Mouse (Mus musculus) hindbrain, embryonic 10.5 days (tissue): Measurements from ENCODE around the gene Tmbim4. TPM values are rescaled to one million over a fixed set of nuclear protein-coding genes. Genes with fewer than 3 reads are reported as not detected.

Experiments
- DNase-seq: peaks from one replicate; pipeline ENCODE4 v3.0.0-alpha.2; 2017; ENCODE audit warnings: low spot score
- H3K27ac ChIP-seq: fragments of 300-500 bp; sonication (generic); 2 replicates; pipeline ENCODE4 v1.5.1; 2016; ENCODE audit warnings: mild to moderate bottlenecking, moderate library complexity
- H3K27me3 ChIP-seq: fragments of 300-500 bp; sonication (generic); 2 replicates; pipeline ENCODE4 v1.6.1; 2016; ENCODE audit warnings: mild to moderate bottlenecking; ENCODE audit not compliant: poor library complexity, insufficient read depth, severe bottlenecking
- H3K36me3 ChIP-seq: fragments of 300-500 bp; sonication (generic); 2 replicates; pipeline ENCODE4 v1.6.1; 2016; ENCODE audit warnings: mild to moderate bottlenecking, moderate library complexity
- H3K4me1 ChIP-seq: fragments of 300-500 bp; sonication (generic); replicated peaks from 2 replicates; pipeline ENCODE4 v1.6.1; 2016; ENCODE audit warnings: mild to moderate bottlenecking
- H3K4me3 ChIP-seq: fragments of 300-500 bp; sonication (generic); 2 replicates; pipeline ENCODE4 v1.5.1; 2016; ENCODE audit warnings: mild to moderate bottlenecking, moderate library complexity
- H3K9me3 ChIP-seq: fragments of 300-500 bp; sonication (generic); 2 replicates; pipeline ENCODE4 v1.6.1; 2016; ENCODE audit warnings: mild to moderate bottlenecking, moderate library complexity
- WGBS: fragments of 180-500 bp; shearing (Covaris S2); methylation state at CpG from one replicate; pipeline ENCODE4 v1.1.7; 2016; 5-methylcytosine and 5-hydroxymethylcytosine counted together
- polyA plus RNA-seq: library from polyadenylated mRNA; unstranded; fragments of >200 nt; fragmentation: Nextera tagmentation; extraction: Ambion mirVana; gene quantifications from 2 replicates; pipeline ENCODE4 v1.2.1, GENCODE M21; 2016

Gene Tmbim4
- 93.9 and 95.2 TPM in 2 replicates for polyA plus RNA-seq

DNA sequence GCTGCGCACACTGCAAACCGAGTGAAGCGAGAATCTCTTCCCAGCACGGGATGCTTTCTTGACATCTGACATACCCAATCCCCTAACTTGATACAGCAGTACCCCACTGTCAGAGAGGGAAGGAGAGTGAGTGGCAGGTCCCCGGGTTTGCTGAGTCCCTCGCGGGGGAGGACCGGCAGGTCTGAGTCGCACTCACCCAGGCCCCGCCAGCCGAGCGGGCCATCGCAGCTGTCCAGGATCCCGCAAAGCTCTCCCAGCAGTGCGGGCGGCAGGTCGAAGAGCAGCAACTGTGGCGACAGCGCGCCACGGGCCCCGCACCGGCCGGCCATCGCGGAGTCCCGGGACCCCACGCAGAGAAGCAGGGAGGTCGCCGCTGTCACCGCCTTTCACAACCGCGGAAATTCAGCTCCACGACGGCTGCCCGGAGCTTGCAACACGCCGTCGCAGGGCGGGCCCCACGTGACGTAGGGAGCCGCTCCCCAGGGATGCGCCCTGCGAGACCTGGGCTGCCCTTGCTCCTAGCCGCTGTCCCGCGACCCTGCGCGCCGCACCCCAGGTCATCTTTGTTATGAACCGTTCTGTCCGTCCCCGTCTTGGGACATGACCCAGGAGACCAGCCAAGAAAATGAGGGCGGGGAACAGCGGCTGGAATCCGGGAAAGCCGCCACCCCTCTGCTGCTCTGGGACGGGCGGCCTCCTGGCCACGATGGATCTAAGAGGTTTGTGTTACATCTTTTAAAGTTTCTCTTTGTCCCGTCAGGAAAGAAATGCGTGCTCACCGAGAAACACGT, at the start of gene Tmbim4:
TSS of gene Tmbim4 (plus strand) at position 460 of the 791 bp plus-strand sequence.
- Histone ChIP-seq H3K27ac (peak within 1 kb of the TSS; percentile 80), H3K4me1 (peaks cover 9% of the 10 kb centered on the region; the same call in 1 of the 2 replicates), H3K36me3 (no peaks in the 10 kb centered on the region), H3K9me3 (no peaks in the 10 kb centered on the region), H3K4me3 (peak within 1 kb of the TSS; percentile 66), H3K27me3 (peaks cover 49% of the 10 kb centered on the region)
- 1% methylated on average over 65 of the region's 65 CpGs for WGBS
- DNase-seq, result peak; percentile 63

DNA sequence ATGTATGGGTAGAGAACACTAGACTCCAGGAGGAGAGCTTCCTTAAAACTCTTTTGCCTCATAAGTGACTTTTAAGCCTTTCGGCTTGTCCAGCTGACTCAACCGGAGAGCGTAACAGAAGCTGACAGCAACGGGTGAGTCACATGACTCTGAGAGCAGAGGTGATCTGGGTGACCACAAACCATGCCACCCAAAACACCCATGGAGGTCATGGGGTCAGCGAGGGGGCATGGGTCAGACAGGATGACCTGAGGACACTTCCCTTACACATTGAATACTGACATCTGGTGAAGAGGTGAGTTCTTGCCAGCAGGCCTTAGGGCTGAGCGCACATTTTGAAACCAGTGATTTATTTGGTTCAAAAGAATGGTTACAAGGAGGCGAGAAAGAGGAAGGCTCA, 49.7 kb upstream of the Tmbim4 start:
- H3K36me3 ChIP-seq, result no peaks in the 10 kb centered on the region
- no peak overlapping the region for H3K27ac ChIP-seq
- no peak overlapping the region for H3K4me3 ChIP-seq
- no peaks in the 10 kb centered on the region for H3K27me3 ChIP-seq
- 89% methylated on average over 7 of the region's 7 CpGs for WGBS
- 0 out of 2 replicates have a peak, but pooled peaks cover 11% of the 10 kb centered on the region for H3K9me3 ChIP-seq
- no peak for DNase-seq
- H3K4me1 ChIP-seq, result no peaks in the 10 kb centered on the region

DNA sequence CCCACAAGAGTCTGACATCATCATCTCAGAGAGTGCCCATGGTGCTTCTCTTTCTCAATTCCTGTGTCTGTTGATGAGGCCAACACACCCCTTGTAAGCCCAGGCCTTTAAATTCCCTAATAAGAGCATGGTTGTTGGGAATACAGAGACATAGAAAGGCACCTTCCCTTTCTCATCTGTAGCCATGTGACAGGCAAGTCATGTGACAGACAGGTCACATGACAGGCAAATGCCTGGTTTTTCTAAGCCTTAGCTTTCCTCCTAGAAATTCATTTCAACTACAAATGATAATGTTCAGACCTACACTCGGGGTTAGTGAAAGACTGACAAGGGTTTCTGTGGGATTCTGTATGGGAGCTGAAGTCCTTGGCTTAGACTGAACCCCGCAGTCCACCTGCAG, 47.5 kb upstream of the Tmbim4 start:
- Histone ChIP-seq H3K36me3 (no peaks in the 10 kb centered on the region), H3K27ac (no peak overlapping the region), H3K27me3 (no peaks in the 10 kb centered on the region), H3K4me3 (no peak overlapping the region), H3K4me1 (no peaks in the 10 kb centered on the region), H3K9me3 (0 out of 2 replicates have a peak, but pooled peaks cover 11% of the 10 kb centered on the region)
- 90% methylated on average over 2 of the region's 2 CpGs for WGBS
- DNase-seq, result no peak

DNA sequence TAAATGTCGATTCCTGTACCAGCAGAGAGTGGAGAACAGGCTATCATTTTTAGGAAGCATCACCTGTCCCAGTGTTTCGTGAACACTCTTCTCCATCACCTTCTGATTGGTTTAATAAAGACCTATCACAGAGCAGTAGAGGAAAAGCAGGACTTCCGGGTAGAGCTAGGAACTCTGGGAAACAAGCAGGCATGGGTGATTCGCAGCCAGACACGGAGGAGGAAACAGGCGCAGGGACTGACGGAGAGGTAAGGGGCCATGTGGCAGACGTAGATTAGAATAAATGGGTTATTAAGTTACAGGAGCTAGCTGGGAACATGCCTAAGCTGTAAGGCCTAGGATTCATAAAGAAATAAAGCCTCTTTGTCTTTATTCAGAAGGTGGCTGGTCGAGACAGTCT, 40.9 kb upstream of the Tmbim4 start:
- 88% methylated on average over 9 of the region's 9 CpGs for WGBS
- Histone ChIP-seq H3K36me3 (no peaks in the 10 kb centered on the region), H3K4me1 (peaks cover 8% of the 10 kb centered on the region), H3K4me3 (no peak overlapping the region), H3K27ac (no peak overlapping the region), H3K9me3 (no peaks in the 10 kb centered on the region), H3K27me3 (no peaks in the 10 kb centered on the region)
- no peak for DNase-seq

DNA sequence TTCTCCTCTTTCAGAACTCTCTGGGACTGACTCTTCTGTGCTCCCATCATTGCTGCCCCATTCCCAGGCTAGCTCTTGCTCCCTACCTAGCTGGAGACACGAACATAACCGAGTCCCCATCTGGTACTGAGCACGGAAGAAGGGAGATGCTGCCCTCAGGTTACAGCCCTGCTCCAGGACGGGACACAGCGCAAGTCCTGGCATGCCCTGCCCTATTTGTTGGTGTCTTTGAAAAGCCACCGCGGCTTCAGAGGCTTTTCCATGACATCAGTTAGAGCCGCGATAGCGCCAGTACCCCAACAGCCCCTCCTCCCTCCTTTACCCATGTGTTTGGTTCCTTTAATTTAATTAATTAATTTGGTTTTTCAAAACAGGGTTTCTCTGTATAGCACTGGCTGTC, 38.5 kb upstream of the Tmbim4 start:
- Histone ChIP-seq H3K27ac (no peak overlapping the region), H3K36me3 (no peaks in the 10 kb centered on the region), H3K9me3 (no peaks in the 10 kb centered on the region), H3K27me3 (no peaks in the 10 kb centered on the region), H3K4me1 (peaks cover 10% of the 10 kb centered on the region), H3K4me3 (no peak overlapping the region)
- DNase-seq, result no peak
- WGBS, result 91% methylated on average over 10 of the region's 10 CpGs

DNA sequence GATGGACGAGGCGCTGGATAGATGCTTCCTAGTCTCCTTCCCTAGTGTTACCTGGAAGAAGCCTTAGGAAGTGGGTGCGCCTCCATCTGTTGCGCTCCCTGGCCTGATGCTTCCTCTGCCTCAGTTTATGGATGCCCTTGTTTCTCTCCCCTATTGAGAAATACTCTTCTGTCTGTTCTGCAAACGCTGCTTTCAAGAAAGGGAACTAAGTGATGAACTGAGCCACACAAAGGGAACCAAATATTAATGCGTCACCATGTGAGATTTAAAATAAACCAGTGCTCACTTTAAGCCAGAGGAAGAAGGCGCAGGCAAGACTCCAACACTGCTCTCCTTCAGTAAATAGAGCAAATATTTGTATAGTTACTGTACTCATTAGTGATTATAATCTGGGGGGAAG, 37.9 kb upstream of the Tmbim4 start:
- 95% methylated on average over 7 of the region's 7 CpGs for WGBS

DNA sequence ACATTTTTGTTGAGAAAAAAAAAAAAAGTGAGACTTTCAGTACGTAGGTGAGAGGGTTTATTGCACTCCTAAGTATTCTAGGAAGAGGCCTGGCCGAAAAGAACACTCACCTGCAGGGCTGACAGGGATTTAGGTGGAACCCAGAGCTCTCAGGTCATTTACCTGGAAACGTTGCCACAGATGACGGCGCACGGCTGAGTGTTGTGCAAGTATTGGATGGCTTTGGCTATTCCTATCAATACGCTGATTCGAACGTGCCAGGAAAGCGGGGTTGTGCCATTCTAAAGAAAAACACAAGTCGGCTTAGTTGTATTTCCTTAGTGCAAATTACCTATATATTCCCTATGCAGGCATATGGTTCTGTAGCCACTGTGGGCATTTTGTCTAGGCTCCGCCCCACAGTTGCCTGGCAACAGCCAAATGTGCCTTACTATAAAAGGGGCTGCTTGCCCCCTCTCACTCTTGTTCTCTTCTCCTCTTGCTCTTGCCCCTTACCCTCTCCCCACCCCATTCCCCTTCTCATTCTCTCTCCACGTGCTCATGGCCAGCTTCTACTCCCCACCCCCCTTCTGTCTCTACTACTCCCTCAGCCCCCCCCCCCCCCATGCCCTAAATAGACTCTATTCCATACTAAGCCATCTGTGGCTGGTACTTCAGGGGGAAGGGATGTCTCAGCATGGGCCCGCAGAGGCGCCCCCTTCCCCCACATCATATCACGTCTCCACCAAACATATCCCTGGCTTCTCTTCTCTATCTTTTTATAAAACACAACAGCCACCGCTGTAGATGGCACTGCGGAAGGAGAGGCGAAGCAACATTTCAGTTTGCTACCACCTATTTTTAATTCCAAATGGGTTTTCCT, 36.2 kb upstream of the Tmbim4 start:
- WGBS, result 86% methylated on average over 19 of the region's 19 CpGs
- DNase-seq, result no peak

More for the DNA sequence above, 37.9 kb upstream of the Tmbim4 start:
- no peak for DNase-seq
- Histone ChIP-seq H3K27me3 (no peaks in the 10 kb centered on the region), H3K4me3 (no peak overlapping the region), H3K9me3 (no peaks in the 10 kb centered on the region), H3K36me3 (no peaks in the 10 kb centered on the region), H3K4me1 (peaks cover 10% of the 10 kb centered on the region), H3K27ac (no peak overlapping the region)

DNA sequence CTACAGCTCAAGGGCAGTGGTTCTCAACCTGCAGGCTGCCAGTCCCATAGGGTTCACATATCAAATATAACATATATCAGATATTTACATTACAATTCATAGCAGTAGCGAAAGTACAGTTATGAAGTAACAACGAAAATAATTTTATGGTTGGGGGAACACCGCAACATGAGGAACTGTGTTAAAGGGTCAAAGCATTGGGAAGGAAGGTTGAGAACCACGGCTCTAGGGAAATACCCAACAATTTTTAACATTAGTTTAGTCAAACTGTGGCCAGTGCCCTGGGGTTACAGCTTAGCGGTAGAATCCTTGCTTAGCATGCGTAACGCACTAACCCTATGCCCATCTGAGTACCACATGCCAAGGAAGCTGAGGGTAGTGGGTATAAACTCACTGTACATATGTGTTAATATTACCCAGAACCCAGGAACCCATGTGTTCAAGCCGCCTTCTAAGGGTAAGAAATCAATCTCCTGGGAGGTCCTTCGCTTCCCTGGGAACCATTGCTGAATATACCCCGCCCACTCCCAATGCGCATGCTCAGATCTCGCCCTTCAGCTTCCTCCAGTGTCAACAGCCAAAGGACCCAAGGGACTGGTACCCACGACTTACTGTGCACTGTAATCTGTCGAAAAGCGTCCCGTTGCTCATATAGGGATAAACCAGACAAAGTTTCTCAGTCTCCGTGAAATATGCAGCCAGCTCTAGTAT, 35.4 kb upstream of the Tmbim4 start:
- H3K4me3 ChIP-seq, result no peak overlapping the region
- DNase-seq, result no peak
- H3K4me1 ChIP-seq, result peaks cover 13% of the 10 kb centered on the region
- no peaks in the 10 kb centered on the region for H3K9me3 ChIP-seq
- no peaks in the 10 kb centered on the region for H3K36me3 ChIP-seq
- no peak overlapping the region for H3K27ac ChIP-seq
- WGBS, result 86% methylated on average over 17 of the region's 17 CpGs
- no peaks in the 10 kb centered on the region for H3K27me3 ChIP-seq

More for the DNA sequence above, 36.2 kb upstream of the Tmbim4 start:
- peaks cover 13% of the 10 kb centered on the region for H3K4me1 ChIP-seq
- no peak overlapping the region for H3K4me3 ChIP-seq
- no peak overlapping the region for H3K27ac ChIP-seq
- no peaks in the 10 kb centered on the region for H3K36me3 ChIP-seq
- no peaks in the 10 kb centered on the region for H3K27me3 ChIP-seq
- no peaks in the 10 kb centered on the region for H3K9me3 ChIP-seq

DNA sequence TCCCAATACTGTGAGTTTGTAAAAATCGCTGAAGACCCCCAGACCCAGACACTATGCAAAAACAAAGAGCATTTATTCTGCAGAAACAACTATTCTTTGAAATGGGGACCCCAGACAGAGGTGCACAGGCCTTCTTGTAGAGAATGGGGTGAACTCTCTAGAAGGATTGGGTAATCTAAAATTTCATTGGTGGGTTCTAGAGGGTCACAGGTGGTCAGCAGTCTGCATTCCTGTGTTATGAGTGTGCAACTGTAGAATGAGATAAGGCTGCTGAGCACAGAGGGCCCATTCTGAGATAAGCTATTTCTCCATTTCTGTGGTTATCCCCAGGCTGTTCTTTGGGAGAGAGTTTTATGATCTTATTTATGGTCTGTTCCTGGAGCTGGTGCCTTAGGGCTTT, 33.3 kb upstream of the Tmbim4 start:
- Histone ChIP-seq H3K4me3 (no peak overlapping the region), H3K27ac (no peak overlapping the region), H3K9me3 (peaks cover 9% of the 10 kb centered on the region; the same call in 1 of the 2 replicates), H3K36me3 (no peaks in the 10 kb centered on the region), H3K27me3 (no peaks in the 10 kb centered on the region), H3K4me1 (peaks cover 18% of the 10 kb centered on the region)
- 85% methylated on average over 1 of the region's 1 CpGs for WGBS
- no peak for DNase-seq

DNA sequence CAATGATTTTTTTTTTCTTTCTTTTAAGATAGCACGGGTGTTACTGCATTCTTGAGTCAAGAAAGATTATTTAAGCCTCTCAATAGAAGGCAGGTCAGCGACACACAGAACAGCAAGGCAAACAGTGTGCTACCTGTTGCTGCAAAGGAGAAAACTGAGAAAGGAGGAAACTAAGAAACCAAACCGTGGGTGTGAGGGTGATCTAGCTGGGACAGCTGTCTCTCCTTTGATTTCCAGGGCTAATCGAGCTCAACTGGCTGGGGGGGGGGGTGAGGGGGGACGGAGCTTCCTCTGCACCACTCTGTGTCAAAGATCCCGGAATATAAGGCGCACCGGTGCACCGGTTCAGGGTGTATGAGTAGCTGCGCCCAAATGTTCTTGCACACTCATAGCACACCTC, 32.3 kb upstream of the Tmbim4 start:
- Histone ChIP-seq H3K4me1 (peaks cover 18% of the 10 kb centered on the region), H3K4me3 (no peak overlapping the region), H3K36me3 (no peaks in the 10 kb centered on the region), H3K27ac (no peak overlapping the region), H3K27me3 (no peaks in the 10 kb centered on the region), H3K9me3 (peaks cover 9% of the 10 kb centered on the region; the same call in 1 of the 2 replicates)
- WGBS, result 62% methylated on average over 10 of the region's 10 CpGs
- DNase-seq, result no peak

DNA sequence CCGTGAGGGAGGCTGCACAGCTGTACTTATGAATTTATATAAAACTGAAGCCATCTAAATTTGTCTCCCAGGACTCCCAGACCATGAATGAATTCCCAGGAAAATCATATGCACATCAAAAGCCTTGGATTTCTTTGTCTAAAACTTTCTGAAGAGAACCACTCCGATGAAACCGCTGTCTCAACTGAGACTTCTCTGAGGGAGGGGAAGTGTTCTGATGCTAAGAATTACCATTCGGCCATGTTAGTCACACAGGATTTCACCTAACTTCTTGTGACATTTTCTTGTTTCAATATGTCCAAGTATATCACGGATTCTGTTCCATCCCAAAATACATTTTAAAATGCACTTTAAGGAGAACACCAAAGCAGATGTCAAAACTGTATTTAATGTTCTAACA, 31.5 kb upstream of the Tmbim4 start:
- peaks cover 17% of the 10 kb centered on the region for H3K4me1 ChIP-seq
- H3K36me3 ChIP-seq, result no peaks in the 10 kb centered on the region
- H3K27ac ChIP-seq, result no peak overlapping the region
- peaks cover 9% of the 10 kb centered on the region; the same call in 1 of the 2 replicates for H3K9me3 ChIP-seq
- WGBS, result 83% methylated on average over 5 of the region's 5 CpGs
- DNase-seq, result no peak
- no peaks in the 10 kb centered on the region for H3K27me3 ChIP-seq
- H3K4me3 ChIP-seq, result no peak overlapping the region

DNA sequence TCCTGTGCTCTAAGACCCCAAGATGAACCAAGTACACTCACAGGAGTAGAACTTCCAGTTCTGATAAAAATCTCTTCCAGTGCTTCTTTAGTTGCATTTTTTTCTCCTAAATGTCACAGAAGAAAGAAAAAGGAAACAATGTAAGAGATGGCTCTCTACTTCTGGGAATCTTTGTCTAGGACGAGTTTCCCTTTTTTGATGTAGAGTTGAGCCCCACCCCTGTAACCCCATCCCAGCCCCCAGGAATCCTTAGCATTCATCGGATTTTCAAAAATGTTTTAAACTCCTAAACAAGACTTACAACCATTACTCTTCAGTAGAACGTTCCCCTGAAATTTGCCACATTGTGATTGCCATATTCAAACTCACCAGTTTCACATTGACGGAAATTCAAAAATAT, 31.1 kb upstream of the Tmbim4 start:
- DNase-seq, result no peak

More for the DNA sequence above, 31.1 kb upstream of the Tmbim4 start:
- Histone ChIP-seq H3K27ac (no peak overlapping the region), H3K9me3 (peaks cover 9% of the 10 kb centered on the region; the same call in 1 of the 2 replicates), H3K4me1 (peaks cover 13% of the 10 kb centered on the region), H3K4me3 (no peak overlapping the region), H3K36me3 (no peaks in the 10 kb centered on the region), H3K27me3 (no peaks in the 10 kb centered on the region)
- 75% methylated on average over 4 of the region's 4 CpGs for WGBS
